Mouse (Mus musculus) heart, embryonic 15.5 days (tissue): ENCODE measurements at regions not wholly inside any gene's neighbourhood (a gene's known extent, or its start where the extent isn't known, plus 50 kb on each side); places are given as distances from the start of the nearest gene placed in this dataset.

Experiments used
- ATAC-seq: fragments of 200-750 bp; cut with Nextera tagmentation; replicated peaks from 2 replicates; pipeline ENCODE4 v1.8.0; 2017; ENCODE audit warnings: low read depth, moderate TSS enrichment; ENCODE audit not compliant: insufficient number of reproducible peaks, insufficient read depth, low FRiP score
- H3K27ac ChIP-seq: fragments of 300-500 bp; sonication (generic); 2 replicates; pipeline ENCODE4 v1.5.1; 2015; ENCODE audit warnings: mild to moderate bottlenecking, inconsistent platforms
- H3K27me3 ChIP-seq: fragments of 300-500 bp; sonication (generic); 2 replicates; pipeline ENCODE4 v1.6.1; 2015; ENCODE audit warnings: inconsistent platforms
- H3K36me3 ChIP-seq: fragments of 300-500 bp; sonication (generic); 2 replicates; pipeline ENCODE4 v1.6.1; 2015; ENCODE audit warnings: mild to moderate bottlenecking, inconsistent platforms
- H3K4me1 ChIP-seq: fragments of 300-500 bp; sonication (generic); replicated peaks from 2 replicates; pipeline ENCODE4 v1.6.1; 2015; ENCODE audit warnings: inconsistent platforms
- H3K4me2 ChIP-seq: fragments of 300-500 bp; sonication (generic); 2 replicates; pipeline ENCODE4 v1.6.1; 2015; ENCODE audit warnings: inconsistent platforms, mild to moderate bottlenecking, moderate library complexity
- H3K4me3 ChIP-seq: fragments of 300-500 bp; sonication (generic); 2 replicates; pipeline ENCODE4 v1.5.1; 2015; ENCODE audit warnings: mild to moderate bottlenecking, inconsistent platforms
- H3K9ac ChIP-seq: fragments of 300-500 bp; sonication (generic); 2 replicates; pipeline ENCODE4 v1.6.1; 2015; ENCODE audit warnings: mild to moderate bottlenecking, inconsistent platforms
- H3K9me3 ChIP-seq: fragments of 300-500 bp; sonication (generic); replicated peaks from 2 replicates; pipeline ENCODE4 v1.6.1; 2016; ENCODE audit warnings: inconsistent platforms
- WGBS: fragments of 180-500 bp; shearing (Covaris S2); methylation state at CpG from one replicate; pipeline ENCODE4 v1.1.7; 2015; ENCODE audit warnings: mixed read lengths; 5-methylcytosine and 5-hydroxymethylcytosine counted together

- no peaks in the 10 kb centered on the region for H3K9me3 ChIP-seq
- no peak overlapping the region for H3K4me3 ChIP-seq
- no peaks in the 10 kb centered on the region for H3K27me3 ChIP-seq
- no peaks in the 10 kb centered on the region for H3K36me3 ChIP-seq
- WGBS, result 61% methylated on average over 5 of the region's 5 CpGs
- H3K9ac ChIP-seq, result no peak overlapping the region
- H3K4me1 ChIP-seq, result no peaks in the 10 kb centered on the region
- H3K27ac ChIP-seq, result no peak overlapping the region
- ATAC-seq, result no peak
- H3K4me2 ChIP-seq, result no peak overlapping the region
These were observed 245.1 kb downstream of the Rps24 start for GRCm38 (mm10) chr14:24731872-24732525.

- no peak for ATAC-seq
- Histone ChIP-seq H3K4me2 (no peak overlapping the region), H3K9me3 (no peaks in the 10 kb centered on the region), H3K27ac (no peak overlapping the region), H3K9ac (no peak overlapping the region), H3K4me1 (no peaks in the 10 kb centered on the region), H3K4me3 (no peak overlapping the region), H3K36me3 (no peaks in the 10 kb centered on the region), H3K27me3 (no peaks in the 10 kb centered on the region)
- 79% methylated on average over 7 of the region's 7 CpGs for WGBS
These were observed 246.4 kb downstream of the Rps24 start for GRCm38 (mm10) chr14:24733326-24733725.

DNA sequence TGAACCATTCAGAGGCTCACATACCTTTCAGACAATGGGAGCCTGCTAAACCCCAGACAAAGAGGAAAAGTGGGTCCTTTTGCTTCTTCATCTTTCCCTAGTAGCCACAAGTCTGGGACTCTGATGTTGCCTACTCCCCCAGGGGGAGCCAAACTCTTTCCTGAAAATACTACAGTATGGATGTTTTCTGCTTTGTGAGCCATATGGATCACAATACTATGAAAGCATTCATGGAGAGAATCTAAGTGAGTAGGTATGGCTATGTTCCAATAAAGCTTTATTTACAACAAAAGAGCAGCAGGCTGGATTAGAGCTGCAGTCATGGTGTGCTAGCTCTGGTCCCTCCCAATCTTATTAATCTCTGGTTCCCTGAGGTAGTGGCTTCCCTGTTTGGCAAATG, 251.9 kb downstream of the Rps24 start:
- H3K4me2 ChIP-seq, result no peak overlapping the region
- ATAC-seq, result no peak
- no peaks in the 10 kb centered on the region for H3K4me1 ChIP-seq
- H3K9ac ChIP-seq, result no peak overlapping the region
- H3K36me3 ChIP-seq, result no peaks in the 10 kb centered on the region
- no peaks in the 10 kb centered on the region for H3K27me3 ChIP-seq
- no peaks in the 10 kb centered on the region for H3K9me3 ChIP-seq
- no peak overlapping the region for H3K27ac ChIP-seq
- no peak overlapping the region for H3K4me3 ChIP-seq

DNA sequence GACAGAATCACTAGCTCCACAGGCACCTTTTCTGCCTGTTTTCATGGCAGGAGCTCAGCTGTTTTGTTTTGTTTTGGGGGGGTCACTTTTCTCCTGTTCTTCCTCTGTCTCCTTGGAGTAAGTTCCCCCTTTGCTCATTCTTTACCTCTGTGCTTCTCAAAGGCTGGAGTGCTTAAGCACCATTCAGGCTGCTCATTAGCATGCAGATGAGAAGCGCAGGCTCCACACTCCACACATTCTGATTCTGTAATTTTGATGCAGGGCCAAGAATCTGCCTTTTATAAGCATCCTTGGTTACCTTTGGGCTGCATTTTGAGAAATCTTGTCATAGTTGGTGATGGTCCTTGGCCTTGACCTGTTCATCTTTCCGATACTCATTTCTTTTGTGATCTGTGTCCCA, 257.5 kb downstream of the Rps24 start:
- no peak overlapping the region for H3K4me2 ChIP-seq
- ATAC-seq, result no peak
- no peak overlapping the region for H3K4me3 ChIP-seq
- no peaks in the 10 kb centered on the region for H3K27me3 ChIP-seq
- no peak overlapping the region for H3K9ac ChIP-seq
- 82% methylated on average over 2 of the region's 2 CpGs for WGBS
- H3K9me3 ChIP-seq, result no peaks in the 10 kb centered on the region
- no peak overlapping the region for H3K27ac ChIP-seq
- H3K36me3 ChIP-seq, result no peaks in the 10 kb centered on the region
- H3K4me1 ChIP-seq, result peaks cover 41% of the 10 kb centered on the region

- Histone ChIP-seq H3K9ac (no peak overlapping the region), H3K4me1 (peaks cover 41% of the 10 kb centered on the region), H3K36me3 (no peaks in the 10 kb centered on the region), H3K4me2 (no peak overlapping the region), H3K9me3 (no peaks in the 10 kb centered on the region), H3K27ac (peak overlapping the region; percentile 41), H3K27me3 (no peaks in the 10 kb centered on the region), H3K4me3 (no peak overlapping the region)
- WGBS, result 3% methylated on average over 3 of the region's 3 CpGs
- ATAC-seq, result peak; percentile 27; the same call in 1 of the 2 replicates
These were observed 258.8 kb downstream of the Rps24 start for GRCm38 (mm10) chr14:24745730-24746129.

GRCm38 (mm10) chr14:24747471-24747795, 260.5 kb downstream of the Rps24 start:
- WGBS, result 38% methylated on average over 4 of the region's 4 CpGs
- Histone ChIP-seq H3K27ac (peak overlapping the region; percentile 84), H3K4me3 (no peak overlapping the region), H3K4me2 (peak overlapping the region; percentile 8; the same call in 1 of the 2 replicates), H3K36me3 (no peaks in the 10 kb centered on the region), H3K9me3 (no peaks in the 10 kb centered on the region), H3K4me1 (peaks cover 52% of the 10 kb centered on the region), H3K27me3 (no peaks in the 10 kb centered on the region), H3K9ac (no peak overlapping the region)
- peak; percentile 76; the same call in 1 of the 2 replicates for ATAC-seq

GRCm38 (mm10) chr14:24747796-24748496, 261.0 kb downstream of the Rps24 start:
- H3K27me3 ChIP-seq, result no peaks in the 10 kb centered on the region
- 28% methylated on average over 7 of the region's 7 CpGs for WGBS
- H3K9me3 ChIP-seq, result no peaks in the 10 kb centered on the region
- H3K27ac ChIP-seq, result peak overlapping the region; percentile 84
- H3K4me2 ChIP-seq, result peak overlapping the region; percentile 22; the same call in 1 of the 2 replicates
- peaks cover 52% of the 10 kb centered on the region for H3K4me1 ChIP-seq
- ATAC-seq, result peak; percentile 84
- no peak overlapping the region for H3K9ac ChIP-seq
- no peaks in the 10 kb centered on the region for H3K36me3 ChIP-seq
- no peak overlapping the region for H3K4me3 ChIP-seq

DNA sequence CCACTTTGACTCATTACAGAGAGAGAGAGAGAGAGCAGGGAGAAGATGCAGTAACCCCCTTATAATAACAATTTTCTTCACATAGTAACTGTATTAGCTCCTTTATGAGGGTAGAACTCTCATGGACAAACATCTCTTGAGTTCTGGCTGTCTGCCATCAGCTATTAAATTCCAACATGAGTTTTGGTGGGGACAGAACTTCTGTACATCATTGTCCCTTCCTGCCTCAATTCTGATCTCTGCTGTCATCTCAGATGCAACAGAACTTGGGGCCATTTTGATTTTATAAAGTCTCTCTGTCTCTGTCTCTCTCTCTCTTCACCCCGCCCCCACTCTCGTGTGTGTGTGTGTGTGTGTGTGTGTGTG, 261.6 kb downstream of the Rps24 start:
- WGBS, result 80% methylated on average over 2 of the region's 2 CpGs
- no peaks in the 10 kb centered on the region for H3K9me3 ChIP-seq
- H3K9ac ChIP-seq, result no peak overlapping the region
- H3K4me1 ChIP-seq, result peaks cover 52% of the 10 kb centered on the region
- no peak overlapping the region for H3K4me2 ChIP-seq
- H3K27ac ChIP-seq, result peak overlapping the region; percentile 84
- no peaks in the 10 kb centered on the region for H3K36me3 ChIP-seq
- H3K27me3 ChIP-seq, result no peaks in the 10 kb centered on the region
- no peak for ATAC-seq
- no peak overlapping the region for H3K4me3 ChIP-seq

DNA sequence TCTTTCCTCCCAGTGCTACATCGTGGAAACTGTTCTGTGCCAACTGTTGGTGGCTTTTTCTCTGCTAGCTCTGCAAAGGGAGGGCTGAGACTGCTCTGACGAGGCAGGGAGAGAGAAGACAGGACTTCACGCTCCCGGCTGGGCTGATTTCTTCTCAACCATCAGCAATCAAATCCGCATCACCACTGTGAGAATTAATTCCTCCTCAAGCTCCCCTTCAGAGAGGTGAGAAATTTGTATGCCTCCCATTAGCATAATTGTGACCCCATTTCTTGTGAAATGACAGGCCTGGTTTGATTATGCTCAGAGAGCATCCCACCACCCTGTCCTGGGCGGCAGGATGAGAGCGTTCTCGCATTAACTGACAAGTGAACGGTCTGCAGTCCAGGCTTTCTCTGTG, 262.4 kb downstream of the Rps24 start:
- Histone ChIP-seq H3K27ac (peak overlapping the region; percentile 84; the same call in 1 of the 2 replicates), H3K36me3 (no peaks in the 10 kb centered on the region), H3K4me2 (no peak overlapping the region), H3K9me3 (no peaks in the 10 kb centered on the region), H3K4me3 (no peak overlapping the region), H3K4me1 (peaks cover 52% of the 10 kb centered on the region), H3K9ac (no peak overlapping the region), H3K27me3 (no peaks in the 10 kb centered on the region)
- 69% methylated on average over 9 of the region's 9 CpGs for WGBS
- no peak for ATAC-seq

GRCm38 (mm10) chr14:24751227-24751626, 264.3 kb downstream of the Rps24 start:
- H3K4me2 ChIP-seq, result no peak overlapping the region
- H3K27me3 ChIP-seq, result no peaks in the 10 kb centered on the region
- no peaks in the 10 kb centered on the region for H3K9me3 ChIP-seq
- H3K36me3 ChIP-seq, result no peaks in the 10 kb centered on the region
- WGBS, result 54% methylated on average over 8 of the region's 8 CpGs
- ATAC-seq, result no peak
- H3K4me1 ChIP-seq, result peaks cover 40% of the 10 kb centered on the region
- H3K9ac ChIP-seq, result no peak overlapping the region
- no peak overlapping the region for H3K4me3 ChIP-seq
- H3K27ac ChIP-seq, result no peak overlapping the region

DNA sequence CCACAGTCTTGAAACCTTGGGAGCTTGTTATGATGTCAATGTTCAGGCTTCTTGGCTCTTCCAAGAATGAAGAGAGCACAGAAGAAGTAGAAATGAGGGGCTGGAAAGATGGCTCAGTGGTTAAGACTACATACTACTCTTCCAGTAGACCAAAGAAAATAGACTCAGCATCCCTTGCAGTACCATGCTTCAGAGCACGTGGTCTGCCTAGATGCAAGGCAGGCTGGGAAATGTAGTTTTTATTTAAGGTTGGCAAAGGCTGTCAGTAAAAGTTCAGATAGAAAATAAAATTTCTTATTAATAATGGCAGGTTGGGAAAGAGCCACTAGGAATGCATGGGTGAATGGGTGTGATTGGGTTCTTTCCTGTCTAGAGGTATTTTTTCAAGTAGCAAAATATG, 267.8 kb downstream of the Rps24 start:
- Histone ChIP-seq H3K4me2 (no peak overlapping the region), H3K4me3 (no peak overlapping the region), H3K9me3 (no peaks in the 10 kb centered on the region), H3K27ac (no peak overlapping the region), H3K27me3 (no peaks in the 10 kb centered on the region), H3K36me3 (no peaks in the 10 kb centered on the region), H3K4me1 (peaks cover 21% of the 10 kb centered on the region), H3K9ac (no peak overlapping the region)
- 64% methylated on average over 1 of the region's 1 CpGs for WGBS
- no peak for ATAC-seq
